Mouse (Mus musculus) heart, embryonic 15.5 days (tissue): ENCODE data around the gene Tnfrsf14. TPM values are rescaled to one million over a fixed set of nuclear protein-coding genes. Genes with fewer than 3 reads are reported as not detected.

Experiments
- ATAC-seq: fragments of 200-750 bp; cut with Nextera tagmentation; replicated peaks from 2 replicates; pipeline ENCODE4 v1.8.0; 2017; ENCODE audit warnings: low read depth, moderate TSS enrichment; ENCODE audit not compliant: insufficient number of reproducible peaks, insufficient read depth, low FRiP score
- H3K27ac ChIP-seq: fragments of 300-500 bp; sonication (generic); 2 replicates; pipeline ENCODE4 v1.5.1; 2015; ENCODE audit warnings: mild to moderate bottlenecking, inconsistent platforms
- H3K27me3 ChIP-seq: fragments of 300-500 bp; sonication (generic); 2 replicates; pipeline ENCODE4 v1.6.1; 2015; ENCODE audit warnings: inconsistent platforms
- H3K36me3 ChIP-seq: fragments of 300-500 bp; sonication (generic); 2 replicates; pipeline ENCODE4 v1.6.1; 2015; ENCODE audit warnings: mild to moderate bottlenecking, inconsistent platforms
- H3K4me1 ChIP-seq: fragments of 300-500 bp; sonication (generic); replicated peaks from 2 replicates; pipeline ENCODE4 v1.6.1; 2015; ENCODE audit warnings: inconsistent platforms
- H3K4me2 ChIP-seq: fragments of 300-500 bp; sonication (generic); 2 replicates; pipeline ENCODE4 v1.6.1; 2015; ENCODE audit warnings: inconsistent platforms, mild to moderate bottlenecking, moderate library complexity
- H3K4me3 ChIP-seq: fragments of 300-500 bp; sonication (generic); 2 replicates; pipeline ENCODE4 v1.5.1; 2015; ENCODE audit warnings: mild to moderate bottlenecking, inconsistent platforms
- H3K9ac ChIP-seq: fragments of 300-500 bp; sonication (generic); 2 replicates; pipeline ENCODE4 v1.6.1; 2015; ENCODE audit warnings: mild to moderate bottlenecking, inconsistent platforms
- H3K9me3 ChIP-seq: fragments of 300-500 bp; sonication (generic); replicated peaks from 2 replicates; pipeline ENCODE4 v1.6.1; 2016; ENCODE audit warnings: inconsistent platforms
- WGBS: fragments of 180-500 bp; shearing (Covaris S2); methylation state at CpG from one replicate; pipeline ENCODE4 v1.1.7; 2015; ENCODE audit warnings: mixed read lengths; 5-methylcytosine and 5-hydroxymethylcytosine counted together
- polyA plus RNA-seq: library from polyadenylated mRNA; unstranded; fragments of >200 nt; fragmentation: Nextera tagmentation; extraction: Ambion mirVana; gene quantifications from 2 replicates; pipeline ENCODE4 v1.2.1, GENCODE M21; 2015

The Tnfrsf14 gene
- polyA plus RNA-seq, 1 experiment from 2014 or later: 0.57 TPM

DNA sequence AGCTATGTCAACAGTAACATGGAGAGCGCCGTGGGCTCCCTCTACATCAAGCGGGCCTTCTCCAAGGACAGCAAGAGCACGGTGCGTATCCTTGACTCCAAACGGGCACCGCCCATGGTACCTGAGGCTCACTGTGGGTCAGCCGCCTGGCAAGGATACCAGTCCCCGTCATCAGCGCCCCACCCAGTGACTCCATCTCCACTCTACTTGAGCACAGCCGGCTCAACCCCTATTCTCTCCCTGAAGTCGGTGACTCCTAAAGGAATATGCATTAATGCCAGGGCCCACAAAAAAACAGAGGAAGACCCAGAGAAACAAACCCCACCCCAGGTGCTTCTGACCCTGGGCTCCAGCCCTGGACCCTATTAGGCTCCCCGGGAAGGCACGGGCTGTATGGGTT lies 37.5 kb downstream of the Tnfrsf14 start:
- H3K4me2 ChIP-seq: no peak overlapping the region
- H3K27ac ChIP-seq: no peak overlapping the region
- ATAC-seq: no peak
- H3K9ac ChIP-seq: no peak overlapping the region
- H3K4me3 ChIP-seq: no peak overlapping the region
- H3K4me1 ChIP-seq: no peaks in the 10 kb centered on the region
- no peaks in the 10 kb centered on the region for H3K36me3 ChIP-seq
- H3K9me3 ChIP-seq: no peaks in the 10 kb centered on the region
- H3K27me3 ChIP-seq: 0 out of 2 replicates have a peak, but pooled peaks cover 4% of the 10 kb centered on the region
- WGBS: 82% methylated on average over 14 of the region's 14 CpGs

DNA sequence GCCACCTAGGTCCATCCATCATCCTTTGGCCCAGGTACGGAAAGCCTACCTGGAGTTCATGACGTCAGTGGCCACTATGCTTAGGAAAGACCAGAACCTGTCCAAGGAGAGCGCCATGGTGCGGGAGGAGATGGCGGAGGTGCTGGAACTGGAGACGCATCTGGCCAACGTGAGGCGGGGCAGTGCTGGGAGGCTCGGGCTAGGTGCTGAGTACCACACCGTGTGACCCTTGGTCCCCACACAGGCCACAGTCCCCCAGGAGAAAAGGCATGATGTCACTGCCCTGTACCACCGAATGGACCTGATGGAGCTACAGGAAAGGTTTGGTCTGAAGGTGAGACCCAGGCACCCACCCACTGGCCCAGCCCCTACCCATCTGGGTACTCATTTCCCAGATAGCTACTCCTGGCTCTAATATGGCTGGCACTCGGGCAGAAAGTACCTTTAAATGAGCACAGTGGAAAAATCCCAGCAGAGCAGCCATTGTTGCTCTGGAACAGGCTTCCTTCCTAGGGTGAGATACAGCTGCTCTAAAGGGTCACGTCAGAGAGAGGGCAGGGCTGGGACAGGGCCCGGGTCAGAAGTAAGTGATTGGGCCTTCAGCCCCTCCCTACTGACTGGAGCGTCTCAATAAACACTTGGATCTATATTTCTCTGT lies 40.6 kb downstream of the Tnfrsf14 start:
- Histone ChIP-seq H3K4me3 (no peak overlapping the region), H3K27ac (no peak overlapping the region), H3K9me3 (no peaks in the 10 kb centered on the region), H3K4me1 (no peaks in the 10 kb centered on the region), H3K27me3 (0 out of 2 replicates have a peak, but pooled peaks cover 3% of the 10 kb centered on the region), H3K36me3 (no peaks in the 10 kb centered on the region), H3K4me2 (no peak overlapping the region), H3K9ac (no peak overlapping the region)
- WGBS: 67% methylated on average over 15 of the region's 15 CpGs
- no peak for ATAC-seq

DNA sequence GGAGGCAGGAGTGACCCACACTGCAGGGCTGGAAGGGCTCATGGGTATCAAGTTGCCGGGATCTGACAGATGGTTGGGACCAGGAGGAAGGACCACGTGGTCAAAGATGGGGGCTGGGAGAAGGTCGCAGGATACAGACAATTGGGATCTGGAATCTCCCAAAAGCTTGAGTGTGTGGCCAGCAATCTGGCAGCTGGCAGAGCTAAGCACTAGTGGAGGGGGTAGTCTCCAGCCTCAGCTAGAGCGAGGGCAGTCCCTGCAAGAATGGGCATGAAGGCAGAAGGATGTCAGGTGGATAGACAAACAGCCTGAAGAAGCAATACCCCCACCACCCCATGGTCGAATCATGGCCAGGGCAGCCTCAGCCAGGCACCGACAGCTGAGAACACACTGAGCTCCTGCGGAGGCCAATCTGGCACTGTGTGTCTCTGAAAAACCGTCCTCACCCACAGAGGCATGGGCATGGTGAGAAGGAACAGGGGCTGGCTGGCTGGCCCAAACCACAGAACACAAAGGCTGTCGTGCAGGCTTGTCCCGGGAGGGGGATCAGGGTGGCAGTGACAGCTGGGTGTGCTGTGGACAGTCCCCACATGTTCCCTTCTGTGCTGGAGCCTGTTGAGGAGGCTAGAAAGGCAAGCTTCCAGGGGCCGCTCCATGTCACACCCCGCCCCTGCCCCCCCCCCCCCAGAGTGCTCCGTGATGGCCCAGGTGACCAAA lies 41.3 kb downstream of the Tnfrsf14 start:
- Histone ChIP-seq H3K27me3 (0 out of 2 replicates have a peak, but pooled peaks cover 3% of the 10 kb centered on the region), H3K9ac (no peak overlapping the region), H3K4me1 (peaks cover 3% of the 10 kb centered on the region; the same call in 1 of the 2 replicates), H3K4me3 (no peak overlapping the region), H3K4me2 (no peak overlapping the region), H3K9me3 (no peaks in the 10 kb centered on the region), H3K27ac (no peak overlapping the region), H3K36me3 (no peaks in the 10 kb centered on the region)
- 69% methylated on average over 13 of the region's 13 CpGs for WGBS
- ATAC-seq: peak; percentile 38; the same call in 1 of the 2 replicates

DNA sequence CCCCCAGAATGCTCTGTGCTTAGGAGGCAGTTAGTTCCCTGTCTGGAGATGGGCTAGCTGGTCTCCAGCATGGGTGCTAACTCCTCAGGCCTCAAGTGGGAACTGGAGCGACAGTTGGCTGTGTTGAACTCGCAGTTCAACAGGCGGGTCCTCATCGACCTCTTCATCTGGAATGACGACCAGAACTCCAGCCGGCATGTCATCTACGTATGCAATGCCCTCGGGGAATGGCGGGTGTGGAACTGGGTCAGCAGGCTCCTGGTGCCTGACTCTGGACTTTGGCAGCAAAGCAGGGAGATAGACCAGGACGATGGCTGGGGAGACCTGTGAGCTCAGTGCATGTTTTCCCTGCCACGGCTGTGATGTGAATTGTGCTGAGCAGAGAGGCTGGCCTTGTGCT lies 42.9 kb downstream of the Tnfrsf14 start:
- Histone ChIP-seq H3K27me3 (0 out of 2 replicates have a peak, but pooled peaks cover 3% of the 10 kb centered on the region), H3K27ac (no peak overlapping the region)
- WGBS: 70% methylated on average over 11 of the region's 11 CpGs

GRCm38 (mm10) chr4:154882014-154882659 lies 46.2 kb downstream of the Tnfrsf14 start:
- 33% methylated on average over 14 of the region's 14 CpGs for WGBS
- 0 out of 2 replicates have a peak, but pooled peaks cover 3% of the 10 kb centered on the region for H3K27me3 ChIP-seq
- no peak overlapping the region for H3K4me2 ChIP-seq
- no peaks in the 10 kb centered on the region for H3K9me3 ChIP-seq
- no peak overlapping the region for H3K4me3 ChIP-seq
- H3K4me1 ChIP-seq: peaks cover 32% of the 10 kb centered on the region
- H3K9ac ChIP-seq: no peak overlapping the region
- H3K27ac ChIP-seq: no peak overlapping the region
- H3K36me3 ChIP-seq: no peaks in the 10 kb centered on the region
- ATAC-seq: no peak

More for the DNA sequence above, 42.9 kb downstream of the Tnfrsf14 start:
- Histone ChIP-seq H3K4me1 (peaks cover 19% of the 10 kb centered on the region), H3K4me3 (no peak overlapping the region), H3K4me2 (no peak overlapping the region), H3K36me3 (no peaks in the 10 kb centered on the region), H3K9me3 (no peaks in the 10 kb centered on the region), H3K9ac (no peak overlapping the region)
- no peak for ATAC-seq

- no peaks in the 10 kb centered on the region for H3K36me3 ChIP-seq
- no peak overlapping the region for H3K4me3 ChIP-seq
- peak; percentile 66 for ATAC-seq
- H3K9ac ChIP-seq: peak overlapping the region; percentile 21; the same call in 1 of the 2 replicates
- peaks cover 6% of the 10 kb centered on the region; the same call in 1 of the 2 replicates for H3K27me3 ChIP-seq
- WGBS: 20% methylated on average over 6 of the region's 6 CpGs
- H3K27ac ChIP-seq: peak overlapping the region; percentile 82
- no peaks in the 10 kb centered on the region for H3K9me3 ChIP-seq
- H3K4me1 ChIP-seq: peaks cover 32% of the 10 kb centered on the region
- peak overlapping the region; percentile 25; the same call in 1 of the 2 replicates for H3K4me2 ChIP-seq
These were observed 47.6 kb downstream of the Tnfrsf14 start for GRCm38 (mm10) chr4:154880730-154881129.

DNA sequence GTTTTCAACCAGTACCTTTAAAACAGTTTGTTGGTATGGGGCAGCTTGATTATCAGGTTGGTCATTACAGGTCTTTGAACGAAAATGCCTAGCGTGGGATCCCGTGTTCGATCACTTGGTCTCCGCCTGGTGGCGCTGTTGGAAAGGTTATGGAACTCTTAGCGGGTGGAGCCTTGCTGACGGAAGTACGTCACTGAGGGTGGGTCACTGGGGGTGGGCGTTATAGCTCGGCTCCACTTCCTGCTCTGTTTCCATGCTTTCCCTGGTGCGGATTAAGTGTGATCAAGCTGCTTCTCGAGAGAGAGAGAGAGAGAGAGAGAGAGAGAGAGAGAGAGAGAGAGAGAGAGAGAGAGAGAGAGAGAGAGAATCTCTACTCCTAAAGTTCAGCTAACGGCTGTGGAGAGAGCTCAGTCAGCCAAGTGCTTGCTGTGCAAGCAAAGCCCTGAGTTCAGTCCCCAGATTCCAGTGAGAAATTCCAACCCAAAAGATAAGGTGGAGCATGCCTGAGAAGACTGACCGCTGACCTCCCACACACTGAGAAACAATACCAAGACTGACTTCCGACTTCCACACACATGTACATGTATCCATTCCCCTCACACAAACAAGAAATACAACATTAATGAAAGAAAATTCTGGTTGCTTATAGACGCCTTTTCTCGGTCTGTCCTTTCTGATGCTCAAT lies 50.4 kb downstream of the Tnfrsf14 start:
- Histone ChIP-seq H3K9me3 (no peaks in the 10 kb centered on the region), H3K4me2 (peak overlapping the region; percentile 65), H3K4me1 (peaks cover 32% of the 10 kb centered on the region), H3K27ac (peak overlapping the region; percentile 89), H3K4me3 (peak overlapping the region; percentile 40), H3K27me3 (peaks cover 3% of the 10 kb centered on the region), H3K9ac (peak overlapping the region; percentile 37; the same call in 1 of the 2 replicates), H3K36me3 (no peaks in the 10 kb centered on the region)
- peak; percentile 94 for ATAC-seq
- WGBS: 7% methylated on average over 18 of the region's 18 CpGs

DNA sequence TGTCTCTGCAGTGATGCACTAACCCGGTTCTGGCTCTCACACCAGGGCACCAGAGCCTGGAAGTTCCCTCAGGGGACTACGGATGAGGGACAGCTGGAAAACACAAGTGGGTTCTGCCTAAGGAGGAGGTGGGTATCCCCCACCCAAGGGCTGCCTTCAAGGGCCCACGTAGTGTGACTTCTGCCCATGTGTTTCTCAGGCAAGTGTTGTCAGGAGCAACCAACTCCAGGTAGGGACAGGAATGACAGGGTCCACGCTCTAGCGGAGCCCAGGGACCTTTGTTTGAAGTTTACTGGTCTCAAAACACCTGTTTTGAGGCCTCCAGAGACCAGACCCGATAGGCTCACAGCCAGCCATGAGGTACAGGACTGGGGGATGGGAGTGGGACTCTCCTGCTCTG lies 55.2 kb downstream of the Tnfrsf14 start:
- H3K9me3 ChIP-seq: no peaks in the 10 kb centered on the region
- no peak overlapping the region for H3K9ac ChIP-seq
- H3K27ac ChIP-seq: no peak overlapping the region
- no peak overlapping the region for H3K4me2 ChIP-seq
- WGBS: 74% methylated on average over 6 of the region's 6 CpGs
- H3K4me3 ChIP-seq: no peak overlapping the region
- ATAC-seq: no peak
- peaks cover 1% of the 10 kb centered on the region for H3K4me1 ChIP-seq
- peaks cover 38% of the 10 kb centered on the region for H3K27me3 ChIP-seq
- H3K36me3 ChIP-seq: no peaks in the 10 kb centered on the region

Other genes with a start within 250 kb of the Tnfrsf14 start
- 0.06 and 0.14 TPM in 2 replicates for gene Ttc34, start 91.1 kb downstream of the Tnfrsf14 start, polyA plus RNA-seq
- 0.58 and 0.60 TPM in 2 replicates for gene Mmel1, start 59.0 kb downstream of the Tnfrsf14 start, polyA plus RNA-seq
- gene Fam213b, start 29.4 kb downstream of the Tnfrsf14 start, polyA plus RNA-seq: 46.7 and 53.6 TPM in 2 replicates
- 0.49 and 0.77 TPM in 2 replicates for gene Hes5, start 32.4 kb upstream of the Tnfrsf14 start, polyA plus RNA-seq
- gene Pank4, start 35.6 kb upstream of the Tnfrsf14 start, polyA plus RNA-seq: 36.6 and 44.5 TPM in 2 replicates
- 0.43 and 2.4 TPM in 2 replicates for gene Plch2, start 128.2 kb upstream of the Tnfrsf14 start, polyA plus RNA-seq
- gene Pex10, start 138.5 kb upstream of the Tnfrsf14 start, polyA plus RNA-seq: 16.3 and 18.6 TPM in 2 replicates
- gene Rer1, start 157.8 kb upstream of the Tnfrsf14 start, polyA plus RNA-seq: 117 and 120 TPM in 2 replicates
- gene Morn1, start 158.0 kb upstream of the Tnfrsf14 start, polyA plus RNA-seq: 1.9 and 2.5 TPM in 2 replicates